In the genomic region with DNA sequence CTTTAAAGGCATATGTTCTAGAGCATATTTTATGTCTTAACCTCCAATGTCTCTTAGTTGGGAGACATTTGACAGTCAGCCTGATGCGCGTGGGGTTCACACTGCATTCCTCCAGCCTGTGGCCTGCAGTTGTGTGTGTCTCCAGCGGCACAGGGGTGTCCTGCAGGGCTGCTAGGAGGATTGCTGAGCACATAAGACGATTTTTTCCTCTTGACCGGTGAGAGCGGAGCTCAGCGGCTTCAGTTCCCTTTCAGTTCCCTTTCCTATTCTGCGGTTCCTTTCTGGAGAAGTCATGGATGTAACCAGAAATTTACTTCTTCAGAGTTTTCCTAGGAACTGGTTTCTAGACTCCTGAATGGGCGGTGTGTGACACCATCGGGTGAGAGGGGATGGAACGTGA, we compare ENCODE assay signal across 18 mouse cellular contexts.
"Had no signal": no experiment of that assay in that cellular context is flagged by ENCODE, and none has a peak within 500 bp of the region (broad histone marks: within the 10 kb centered on the region; RNA-seq: fewer than 3 reads in every experiment).

No protein-coding gene starts in this region.

- H3K4me3 ChIP-seq: lung, embryonic 15.5 days; midbrain, embryonic 10.5 days; midbrain, embryonic 12.5 days; myocyte; neural tube, embryonic 13.5 days; neural tube, embryonic 15.5 days; stomach, embryonic 15.5 days had no signal

- ATAC-seq: lung, postnatal 0 days; midbrain, embryonic 16.5 days had no signal

- H3K27ac ChIP-seq: midbrain, embryonic 10.5 days; midbrain, embryonic 12.5 days; neural tube, embryonic 13.5 days; neural tube, embryonic 15.5 days; stomach, embryonic 15.5 days; stomach, postnatal 0 days had no signal

- H3K4me1 ChIP-seq: midbrain, embryonic 10.5 days; midbrain, embryonic 12.5 days; neural tube, embryonic 15.5 days had no signal

- H3K9ac ChIP-seq: lung, embryonic 15.5 days; midbrain, embryonic 12.5 days; neural tube, embryonic 13.5 days; neural tube, embryonic 15.5 days; stomach, embryonic 15.5 days had no signal

- H3K36me3 ChIP-seq: lung, embryonic 15.5 days; midbrain, embryonic 10.5 days; midbrain, embryonic 12.5 days; neural tube, embryonic 13.5 days; neural tube, embryonic 15.5 days; stomach, embryonic 15.5 days had no signal

- H3K27me3 ChIP-seq: lung, embryonic 15.5 days; midbrain, embryonic 12.5 days; neural tube, embryonic 13.5 days; neural tube, embryonic 15.5 days; stomach, embryonic 15.5 days had no signal

- DNase-seq: lung, adult 2 months; lung, postnatal 14 days; lung, postnatal 4 days; midbrain, embryonic 14.5 days; right cerebral cortex, postnatal 14 days; thymus, adult 2 months; thymus, postnatal 25 days; thymus, postnatal 4 days had no signal

- H3K9me3 ChIP-seq: lung, embryonic 15.5 days; midbrain, embryonic 10.5 days; midbrain, embryonic 12.5 days; neural tube, embryonic 13.5 days; neural tube, embryonic 15.5 days; stomach, embryonic 15.5 days had no signal

- H3K4me2 ChIP-seq: lung, embryonic 15.5 days; midbrain, embryonic 12.5 days; neural tube, embryonic 13.5 days; neural tube, embryonic 15.5 days; stomach, embryonic 15.5 days had no signal
